Mouse (Mus musculus) ES-E14 (cell line): ENCODE data around the gene Sf3a1. TPM values are rescaled to one million over a fixed set of nuclear protein-coding genes. Genes with fewer than 3 reads are reported as not detected.
"Not testable (repeated sequence)": the region's sequence is repeated elsewhere in the genome, so short reads cannot be mapped to it uniquely, and the experiment has no call there.

Source experiments
- DNase-seq: peaks from one replicate; pipeline ENCODE4 v3.0.0-alpha.2; 2013; ENCODE audit warnings: low read depth, low spot score
- H3K27ac ChIP-seq: 2 replicates; pipeline ENCODE4 v1.5.1; 2012; ENCODE audit warnings: low read depth, mild to moderate bottlenecking, low read length, moderate library complexity, mixed read lengths; ENCODE audit not compliant: poor library complexity, insufficient read depth, severe bottlenecking
- H3K36me3 ChIP-seq: 2 replicates; pipeline ENCODE4 v1.6.1; 2012; ENCODE audit warnings: mild to moderate bottlenecking, low read length, moderate library complexity, mixed read lengths; ENCODE audit not compliant: control insufficient read depth, poor library complexity, insufficient read depth, severe bottlenecking
- H3K4me1 ChIP-seq, 2 experiments: fragments of 150-350 bp in 1 of 2; sonication (generic) in 1 of 2; 2 replicates each; pipeline ENCODE4 v1.6.1; 2012; ENCODE audit warnings: low read length in 2 of 2, mild to moderate bottlenecking in 1 of 2, mixed read lengths in 1 of 2; ENCODE audit not compliant: control insufficient read depth in 2 of 2, insufficient read depth in 2 of 2, poor library complexity in 1 of 2
- H3K4me3 ChIP-seq, 2 experiments: fragments of 150-350 bp in 1 of 2; sonication (generic) in 1 of 2; 2 replicates each; pipeline ENCODE4 v1.5.1; 2012; ENCODE audit warnings: low read length in 2 of 2, low read depth in 1 of 2, mild to moderate bottlenecking in 1 of 2, mixed read lengths in 1 of 2; ENCODE audit not compliant: insufficient read depth in 1 of 2, poor library complexity in 1 of 2, severe bottlenecking in 1 of 2
- H3K9ac ChIP-seq: 2 replicates; pipeline ENCODE4 v1.6.1; 2012; ENCODE audit warnings: low read depth, mild to moderate bottlenecking, low read length, mixed read lengths; ENCODE audit not compliant: poor library complexity, insufficient read depth, severe bottlenecking
- H3K9me3 ChIP-seq: fragments of 150-350 bp; sonication (generic); 2 replicates; pipeline ENCODE4 v1.6.1; 2012; ENCODE audit warnings: low read depth, mild to moderate bottlenecking, low read length; ENCODE audit not compliant: control insufficient read depth, insufficient read depth
- CHD2 ChIP-seq: IDR thresholded peaks from 2 replicates; pipeline ENCODE4 v1.6.1; 2014; ENCODE audit warnings: mild to moderate bottlenecking, low read depth, low read length, inconsistent platforms
- HCFC1 ChIP-seq: IDR thresholded peaks from 2 replicates; pipeline ENCODE4 v1.6.1; 2012; ENCODE audit warnings: low read length, inconsistent platforms, borderline replicate concordance; ENCODE audit not compliant: insufficient read depth
- MAFK ChIP-seq: IDR thresholded peaks from 2 replicates; pipeline ENCODE4 v1.6.1; 2014; ENCODE audit warnings: mild to moderate bottlenecking, low read depth, low read length, inconsistent platforms; ENCODE audit not compliant: insufficient read depth
- ZC3H11A ChIP-seq: IDR thresholded peaks from 2 replicates; pipeline ENCODE4 v1.6.1; 2012; ENCODE audit warnings: low read depth, mild to moderate bottlenecking, inconsistent platforms, low read length, borderline replicate concordance
- ZNF384 ChIP-seq: IDR thresholded peaks from 2 replicates; pipeline ENCODE4 v1.6.1; 2012; ENCODE audit warnings: low read depth, low read length, inconsistent platforms
- in situ Hi-C, 2 experiments: fragments of 600-800 bp; cut with MboI; formaldehyde crosslinking; loops; one replicate each; pipeline ENCODE4 v1.15.1; 2025; ENCODE audit warnings: low sequenced_read_pairs in 2 of 2, inconsistent platforms in 1 of 2; ENCODE audit not compliant: unreplicated experiment in 2 of 2
- total RNA-seq: library from RNA; depleted of rRNA; stranded (reverse); fragments of 300-350 nt; gene quantifications from 2 replicates; pipeline ENCODE4 v1.2.3, GENCODE M21; 2012

Sf3a1 gene
- total RNA-seq, 1 experiment, result 57.4 TPM

DNA sequence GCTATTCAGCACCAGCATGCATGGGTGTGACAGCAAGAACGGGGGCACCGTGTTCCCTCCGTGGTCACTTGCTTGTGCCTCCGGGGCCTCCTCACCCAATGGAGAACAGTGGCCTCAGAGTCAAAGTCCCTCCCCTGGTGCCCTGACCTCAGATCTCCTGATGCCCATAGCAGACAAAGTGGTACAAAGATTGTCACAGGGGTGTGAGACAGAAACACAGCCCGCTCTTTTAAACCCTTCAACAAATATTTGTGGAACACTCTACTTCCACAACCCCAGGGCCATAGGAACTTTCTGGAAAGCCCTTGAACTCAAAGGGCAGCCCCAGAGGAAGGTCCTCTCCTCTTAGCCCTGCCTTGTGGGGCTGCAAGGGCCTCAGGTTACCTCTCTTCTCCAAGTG is 37.9 kb upstream of the Sf3a1 start:
- in situ Hi-C loops, result no loop called here
- peak overlapping the region in 1 of 2 experiments; percentile 60; a peak in 1 of 4 replicates for H3K4me3 ChIP-seq

DNA sequence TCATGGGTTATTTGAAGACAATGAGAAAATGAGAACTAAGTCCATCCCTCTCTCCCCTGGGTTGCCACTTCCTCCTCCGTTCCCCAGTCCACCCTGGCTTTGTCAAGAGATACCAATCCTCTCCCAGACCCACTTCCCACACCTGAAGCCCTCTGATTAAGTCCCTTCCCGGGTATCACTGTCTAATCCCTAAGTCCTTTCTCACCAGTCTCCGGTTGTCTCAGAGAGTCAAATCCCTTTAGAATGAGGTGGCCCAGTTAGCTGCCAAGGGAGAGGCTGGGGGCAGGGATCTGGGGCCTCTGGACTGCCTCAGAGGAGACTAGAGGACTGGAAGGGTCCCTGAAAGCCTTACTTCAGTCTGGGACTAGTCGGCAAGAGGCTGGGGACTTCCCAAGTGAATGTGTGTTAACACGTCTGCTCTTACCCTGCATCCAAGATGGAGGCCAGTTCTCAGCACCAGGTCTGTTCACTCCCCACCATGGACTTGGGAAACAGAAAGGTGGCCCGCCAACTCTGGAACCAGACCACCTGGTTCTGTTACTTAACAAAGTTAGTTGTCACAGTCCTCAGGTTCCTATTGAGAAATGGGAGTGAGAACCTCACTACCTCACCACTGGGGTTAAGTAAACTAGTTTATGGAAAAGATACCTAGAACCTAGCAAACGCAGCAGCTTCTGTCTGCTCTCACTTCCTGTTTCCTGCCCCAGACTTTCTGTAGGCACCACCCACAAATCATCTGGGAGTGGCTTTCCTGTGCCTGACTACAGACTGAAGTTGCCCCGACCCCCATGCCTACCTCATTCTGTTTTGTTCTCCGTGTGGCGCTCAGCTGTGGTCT is 37.2 kb upstream of the Sf3a1 start, which contains the start of gene Sec14l2:
Gene Sec14l2, minus strand, starts transcription at position 674 of the 838 bp plus-strand sequence.
- Histone ChIP-seq H3K27ac (peak within 1 kb of the TSS; percentile 55; the same call in 1 of the 2 replicates), H3K4me1 (peaks cover 2 to 13% of the 10 kb centered on the region in 2 experiments; a peak in 2 of 4 replicates), H3K9ac (peak within 1 kb of the TSS; percentile 69), H3K9me3 (no peaks in the 10 kb centered on the region), H3K36me3 (no peaks in the 10 kb centered on the region), H3K4me3 (peak within 1 kb of the TSS; percentile 60 to 86)
- in situ Hi-C loops, result no loop called here
- DNase-seq, result peak; percentile 44
- TF ChIP-seq ZNF384 (no peak), MAFK (no peak), ZC3H11A (no peak), HCFC1 (no peak), CHD2 (no peak)

More for the DNA sequence above, 37.9 kb upstream of the Sf3a1 start:
- H3K9me3 ChIP-seq, result no peaks in the 10 kb centered on the region
- no peaks in the 10 kb centered on the region for H3K36me3 ChIP-seq
- H3K27ac ChIP-seq, result no peak overlapping the region
- H3K4me1 ChIP-seq, result peaks cover 2 to 13% of the 10 kb centered on the region in 2 experiments; a peak in 2 of 4 replicates
- no peak for DNase-seq
- TF ChIP-seq HCFC1 (no peak), MAFK (no peak), ZNF384 (no peak), ZC3H11A (no peak), CHD2 (no peak)
- H3K9ac ChIP-seq, result no peak overlapping the region

DNA sequence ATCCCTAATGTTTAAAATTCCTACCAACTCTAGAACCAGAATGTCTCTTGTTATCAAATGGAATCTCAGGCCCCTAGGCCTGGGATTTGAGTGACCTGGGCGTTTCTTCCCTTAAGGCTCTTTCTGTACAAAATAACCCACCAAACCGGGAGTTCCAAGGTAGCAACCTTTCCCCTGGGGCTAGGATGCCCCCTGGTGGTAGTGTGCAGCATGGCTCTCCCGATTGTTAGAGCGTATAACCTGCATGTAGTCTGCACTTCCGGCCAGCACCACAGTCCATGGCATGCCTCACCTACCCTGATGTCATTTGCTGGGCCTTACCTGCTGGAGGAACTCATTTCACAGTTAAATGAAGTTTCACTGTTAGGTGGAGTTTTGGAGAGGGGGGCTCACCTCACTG is 36.2 kb upstream of the Sf3a1 start:
- H3K4me1 ChIP-seq, result peaks cover 2 to 11% of the 10 kb centered on the region in 2 experiments; a peak in 2 of 4 replicates
- H3K4me3 ChIP-seq, result peak overlapping the region; percentile 3 to 86; a peak in 1 of 4 replicates
- no peak for TF ChIP-seq CHD2
- peak; percentile 55; the same call in 1 of the 2 replicates for TF ChIP-seq ZC3H11A
- TF ChIP-seq ZNF384, result no peak
- in situ Hi-C loops, result no loop called here
- peak; percentile 69 for DNase-seq
- no peaks in the 10 kb centered on the region for H3K36me3 ChIP-seq
- no peak overlapping the region for H3K27ac ChIP-seq
- no peaks in the 10 kb centered on the region for H3K9me3 ChIP-seq
- H3K9ac ChIP-seq, result no peak overlapping the region

DNA sequence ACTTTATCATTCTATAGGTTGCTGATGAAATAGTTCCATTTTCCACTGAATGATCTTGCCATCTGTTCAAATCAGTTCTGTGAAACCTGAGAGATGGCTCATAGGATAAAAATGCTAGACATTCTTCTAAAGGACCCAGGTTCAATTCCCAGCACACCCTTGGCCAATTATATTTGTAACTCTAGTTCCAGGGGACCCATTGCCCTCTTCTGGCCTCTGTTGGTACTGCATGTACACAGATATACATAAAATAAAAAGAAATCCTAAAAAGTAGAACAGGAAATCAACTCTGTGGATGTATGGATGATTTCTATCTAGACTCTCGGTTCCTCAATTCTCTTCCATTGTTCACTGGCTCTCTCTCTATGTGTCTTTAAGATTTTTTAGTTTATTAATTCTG is 33.1 kb upstream of the Sf3a1 start:
- H3K27ac ChIP-seq, result no peak overlapping the region
- in situ Hi-C loops, result no loop called here

DNA sequence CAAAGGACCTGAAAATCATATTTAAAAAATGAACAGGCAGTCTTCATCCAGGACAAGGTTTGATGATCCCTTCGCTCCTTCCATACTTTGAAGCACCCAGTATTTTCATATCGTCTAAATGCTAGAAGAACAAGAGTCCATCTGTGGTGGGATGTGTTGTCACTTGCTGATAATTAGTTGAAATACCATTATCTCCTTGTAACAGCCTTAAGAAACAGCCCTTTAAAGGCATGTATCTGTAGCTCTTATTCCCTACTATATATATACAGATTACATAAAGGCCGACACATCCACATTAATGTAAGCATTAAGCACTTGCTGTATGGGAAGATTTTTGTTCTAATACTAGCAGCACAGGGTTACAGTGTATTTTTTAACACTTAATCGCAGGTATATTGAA is 31.7 kb upstream of the Sf3a1 start:
- H3K4me1 ChIP-seq, H3K4me3 ChIP-seq, DNase-seq, H3K9ac ChIP-seq, H3K36me3 ChIP-seq, H3K27ac ChIP-seq, H3K9me3 ChIP-seq, in situ Hi-C loops: not testable (repeated sequence)

More for the DNA sequence above, 33.1 kb upstream of the Sf3a1 start:
- no peak overlapping the region for H3K4me3 ChIP-seq
- peaks cover 2 to 8% of the 10 kb centered on the region in 2 experiments; a peak in 2 of 4 replicates for H3K4me1 ChIP-seq
- no peaks in the 10 kb centered on the region for H3K36me3 ChIP-seq
- TF ChIP-seq MAFK (no peak), CHD2 (no peak), ZNF384 (no peak), ZC3H11A (no peak), HCFC1 (no peak)
- no peak for DNase-seq
- H3K9me3 ChIP-seq, result no peaks in the 10 kb centered on the region
- no peak overlapping the region for H3K9ac ChIP-seq
